In genomic region chr13:12072571-12072970, GRCm38 (mm10) we compare ENCODE assay signal across 19 mouse cellular contexts. TPM values are rescaled to one million over a fixed set of nuclear protein-coding genes. Genes with fewer than 3 reads are reported as not detected.
DNase-seq lines count a peak whose midpoint lies in the region; ATAC-seq and TF ChIP-seq lines count a peak whose summit lies in the region.
"Had no signal": no experiment of that assay in that cellular context is flagged by ENCODE, and none has a peak within 500 bp of the region (broad histone marks: within the 10 kb centered on the region; RNA-seq: fewer than 3 reads in every experiment).

No protein-coding gene starts in this region.

- peaks cover 13% of the 10 kb centered on the region for H3K4me1 ChIP-seq in forebrain, embryonic 10.5 days
- H3K4me1 ChIP-seq in forebrain, embryonic 15.5 days: 0 out of 2 replicates have a peak, but pooled peaks cover 4% of the 10 kb centered on the region
- H3K4me1 ChIP-seq in heart, embryonic 14.5 days (ENCODE audit: control insufficient read depth in 2 of 2, insufficient read depth in 2 of 2, low read length in 2 of 2): peaks cover 21 to 48% of the 10 kb centered on the region in 2 experiments
- peaks cover 11% of the 10 kb centered on the region for H3K4me1 ChIP-seq in midbrain, embryonic 12.5 days
- H3K4me1 ChIP-seq in midbrain, embryonic 11.5 days (ENCODE audit: control insufficient read depth, insufficient read depth, low read length): no peaks in the 10 kb centered on the region
- H3K4me1 ChIP-seq in midbrain, postnatal 0 days (ENCODE audit: insufficient read depth, low read length): peaks cover 10% of the 10 kb centered on the region
- H3K4me1 ChIP-seq: liver, embryonic 13.5 days; lung, embryonic 15.5 days had no signal

- 61% methylated on average over 7 of the region's 7 CpGs for WGBS in forebrain, embryonic 10.5 days
- 51% methylated on average over 7 of the region's 7 CpGs for WGBS in forebrain, embryonic 15.5 days
- WGBS in heart, embryonic 14.5 days: 33% methylated on average over 7 of the region's 7 CpGs
- WGBS in midbrain, embryonic 12.5 days: 59% methylated on average over 7 of the region's 7 CpGs
- 64% methylated on average over 7 of the region's 7 CpGs for WGBS in midbrain, embryonic 11.5 days
- WGBS in midbrain, postnatal 0 days: 52% methylated on average over 7 of the region's 7 CpGs

- no peak overlapping the region for H3K4me3 ChIP-seq in forebrain, embryonic 10.5 days
- no peak overlapping the region for H3K4me3 ChIP-seq in forebrain, embryonic 15.5 days
- H3K4me3 ChIP-seq in heart, embryonic 14.5 days (ENCODE audit: control insufficient read depth in 1 of 2, insufficient read depth in 1 of 2, low read depth in 1 of 2, low read length in 2 of 2): no peak overlapping the region
- no peak overlapping the region for H3K4me3 ChIP-seq in midbrain, embryonic 12.5 days
- no peak overlapping the region for H3K4me3 ChIP-seq in midbrain, embryonic 11.5 days (ENCODE audit: low read depth, low read length)
- no peak overlapping the region for H3K4me3 ChIP-seq in midbrain, postnatal 0 days (ENCODE audit: low read depth, low read length)
- H3K4me3 ChIP-seq: embryonic facial prominence, embryonic 13.5 days; limb, embryonic 12.5 days; liver, embryonic 13.5 days; lung, embryonic 15.5 days; myocyte had no signal

- no peaks in the 10 kb centered on the region for H3K27me3 ChIP-seq in forebrain, embryonic 10.5 days (ENCODE audit: poor library complexity, severe bottlenecking)
- no peaks in the 10 kb centered on the region for H3K27me3 ChIP-seq in forebrain, embryonic 15.5 days
- H3K27me3 ChIP-seq in heart, embryonic 14.5 days (ENCODE audit: control insufficient read depth, insufficient read depth, low read length): no peaks in the 10 kb centered on the region
- no peaks in the 10 kb centered on the region; the same call in 1 of the 2 replicates for H3K27me3 ChIP-seq in midbrain, embryonic 12.5 days
- H3K27me3 ChIP-seq in midbrain, embryonic 11.5 days (ENCODE audit: control insufficient read depth, insufficient read depth, low read length): no peaks in the 10 kb centered on the region
- H3K27me3 ChIP-seq in midbrain, postnatal 0 days (ENCODE audit: insufficient read depth, low read length): no peaks in the 10 kb centered on the region
- H3K27me3 ChIP-seq: embryonic facial prominence, embryonic 13.5 days; limb, embryonic 12.5 days; liver, embryonic 13.5 days; lung, embryonic 15.5 days had no signal

- ATAC-seq in forebrain, embryonic 15.5 days (replicated peaks): no peak
- no peak for ATAC-seq in heart, embryonic 14.5 days (ENCODE audit: insufficient number of reproducible peaks, insufficient read depth, low FRiP score, low read depth)
- 0 out of 2 replicates have a peak, but pooled peaks have one; percentile 32 for ATAC-seq in midbrain, embryonic 12.5 days (ENCODE audit: low FRiP score, low read depth)
- ATAC-seq in midbrain, embryonic 11.5 days (ENCODE audit: low FRiP score): no peak
- peak; percentile 41 for ATAC-seq in midbrain, postnatal 0 days (ENCODE audit: low FRiP score)
- ATAC-seq in erythroid progenitor cell, adult 5-6 weeks (replicated peaks; ENCODE audit: low FRiP score, poor library complexity, severe bottlenecking): no peak
- ATAC-seq: activated CD4-positive, CD25-positive, alpha-beta regulatory T cell, adult 4 months had no signal

- H3K9me3 ChIP-seq in forebrain, embryonic 10.5 days: no peaks in the 10 kb centered on the region
- H3K9me3 ChIP-seq in forebrain, embryonic 15.5 days: no peaks in the 10 kb centered on the region
- no peaks in the 10 kb centered on the region for H3K9me3 ChIP-seq in heart, embryonic 14.5 days (ENCODE audit: control insufficient read depth, low read length)
- no peaks in the 10 kb centered on the region for H3K9me3 ChIP-seq in midbrain, embryonic 12.5 days
- no peaks in the 10 kb centered on the region for H3K9me3 ChIP-seq in midbrain, embryonic 11.5 days (ENCODE audit: control insufficient read depth, low read length)
- H3K9me3 ChIP-seq in midbrain, postnatal 0 days (ENCODE audit: low read length): no peaks in the 10 kb centered on the region
- H3K9me3 ChIP-seq: embryonic facial prominence, embryonic 13.5 days; limb, embryonic 12.5 days; liver, embryonic 13.5 days; lung, embryonic 15.5 days had no signal

- no peaks in the 10 kb centered on the region for H3K36me3 ChIP-seq in forebrain, embryonic 10.5 days (replicated peaks)
- no peaks in the 10 kb centered on the region for H3K36me3 ChIP-seq in forebrain, embryonic 15.5 days
- peaks cover 10% of the 10 kb centered on the region; the same call in 1 of the 2 replicates for H3K36me3 ChIP-seq in heart, embryonic 14.5 days (ENCODE audit: control insufficient read depth, insufficient read depth, low read length)
- H3K36me3 ChIP-seq in midbrain, embryonic 12.5 days: no peaks in the 10 kb centered on the region
- H3K36me3 ChIP-seq in midbrain, embryonic 11.5 days (ENCODE audit: control insufficient read depth, insufficient read depth, low read length): no peaks in the 10 kb centered on the region
- no peaks in the 10 kb centered on the region for H3K36me3 ChIP-seq in midbrain, postnatal 0 days (ENCODE audit: insufficient read depth, low read length)
- H3K36me3 ChIP-seq: embryonic facial prominence, embryonic 13.5 days; limb, embryonic 12.5 days; liver, embryonic 13.5 days; lung, embryonic 15.5 days had no signal

- DNase-seq in forebrain, embryonic 10.5 days (ENCODE audit: extremely low spot score, low spot score): no peak
- no peak for DNase-seq in heart, adult 9 months (ENCODE audit: low spot score in 2 of 2)
- DNase-seq in midbrain, embryonic 11.5 days (ENCODE audit: low spot score, missing footprints): no peak
- no peak for DNase-seq in midbrain, postnatal 0 days (ENCODE audit: low spot score)
- DNase-seq: adrenal gland, postnatal 25 days; cerebellum, adult 8-10 months; gastrocnemius, postnatal 36 days; liver, embryonic 13.5 days; right cerebral cortex, adult 18-20 months; thymus, adult 2 months had no signal

- H3K9ac ChIP-seq in forebrain, embryonic 15.5 days (replicated peaks): no peak overlapping the region
- peak overlapping the region; percentile 22; the same call in 1 of the 2 replicates for H3K9ac ChIP-seq in heart, embryonic 14.5 days (ENCODE audit: low read length)
- no peak overlapping the region for H3K9ac ChIP-seq in midbrain, embryonic 12.5 days (replicated peaks)
- H3K9ac ChIP-seq in midbrain, embryonic 11.5 days (ENCODE audit: low read length): no peak overlapping the region
- H3K9ac ChIP-seq in midbrain, postnatal 0 days (replicated peaks; ENCODE audit: low read length, poor library complexity, severe bottlenecking): no peak overlapping the region
- H3K9ac ChIP-seq: embryonic facial prominence, embryonic 13.5 days; limb, embryonic 12.5 days; liver, embryonic 13.5 days; lung, embryonic 15.5 days had no signal

- H3K27ac ChIP-seq in forebrain, embryonic 10.5 days: 0 out of 2 replicates have a peak overlapping the region, but pooled peaks have one; percentile 11
- no peak overlapping the region for H3K27ac ChIP-seq in forebrain, embryonic 15.5 days (replicated peaks)
- H3K27ac ChIP-seq in heart, embryonic 14.5 days (replicated peaks in 1 of 2; ENCODE audit: control insufficient read depth in 1 of 2, insufficient read depth in 1 of 2, low read depth in 2 of 2, low read length in 2 of 2): peak overlapping the region; percentile 60 to 75
- H3K27ac ChIP-seq in midbrain, embryonic 12.5 days (replicated peaks): no peak overlapping the region
- no peak overlapping the region for H3K27ac ChIP-seq in midbrain, embryonic 11.5 days (ENCODE audit: low read depth, low read length)
- H3K27ac ChIP-seq in midbrain, postnatal 0 days (ENCODE audit: low read depth, low read length): peak overlapping the region; percentile 32; the same call in 1 of the 2 replicates
- H3K27ac ChIP-seq: embryonic facial prominence, embryonic 13.5 days; limb, embryonic 12.5 days; liver, embryonic 13.5 days; lung, embryonic 15.5 days had no signal

- no peak for TF ChIP-seq CTCF in midbrain, postnatal 0 days (IDR thresholded peaks at IDR 0.05)

- H3K4me2 ChIP-seq in forebrain, embryonic 15.5 days (replicated peaks): no peak overlapping the region
- H3K4me2 ChIP-seq in heart, embryonic 14.5 days (ENCODE audit: low read length): peak overlapping the region; percentile 39
- H3K4me2 ChIP-seq in midbrain, embryonic 12.5 days (replicated peaks): no peak overlapping the region
- H3K4me2 ChIP-seq in midbrain, embryonic 11.5 days: no peak overlapping the region
- H3K4me2 ChIP-seq in midbrain, postnatal 0 days (ENCODE audit: low read depth, low read length, poor library complexity, severe bottlenecking): no peak overlapping the region
- H3K4me2 ChIP-seq: embryonic facial prominence, embryonic 13.5 days; limb, embryonic 12.5 days; liver, embryonic 13.5 days; lung, embryonic 15.5 days had no signal

RNA-seq across cellular contexts. Expression of gene Ryr2, which starts 34.2 kb away (rescaled TPM):
- polyA plus RNA-seq in forebrain, embryonic 10.5 days (2016; fragmentation: Nextera tagmentation; extraction: Ambion mirVana): 0.14 and 0.19 TPM in 2 replicates
- 1.1 and 1.5 TPM in 2 replicates for polyA plus RNA-seq in forebrain, embryonic 15.5 days (2015; fragmentation: Nextera tagmentation; extraction: Ambion mirVana)
- polyA plus RNA-seq in heart, embryonic 14.5 days (2014; fragmentation: Nextera tagmentation; extraction: Ambion mirVana): 64.8 and 69.1 TPM in 2 replicates
- 0.70 and 0.94 TPM in 2 replicates for polyA plus RNA-seq in midbrain, embryonic 12.5 days (2016; fragmentation: Nextera tagmentation; extraction: Ambion mirVana)
- 0.25 and 0.34 TPM in 2 replicates for polyA plus RNA-seq in midbrain, embryonic 11.5 days (2014; fragmentation: Nextera tagmentation; extraction: Ambion mirVana)
- 22.5 and 41.9 TPM in 2 replicates for total RNA-seq in midbrain, postnatal 0 days (2014; rRNA removed)
- polyA plus RNA-seq in midbrain, postnatal 0 days (2015; fragmentation: Nextera tagmentation; extraction: Ambion mirVana): 2.6 and 3.5 TPM in 2 replicates
- not detected in 2 replicates for total RNA-seq in erythroid progenitor cell, adult 5-6 weeks (2015; ENCODE audit: low replicate concordance)
- total RNA-seq in erythroid progenitor cell, adult 5-6 weeks (2017; ENCODE audit: low replicate concordance): not detected in 2 replicates
- polyA plus RNA-seq: activated CD4-positive, CD25-positive, alpha-beta regulatory T cell, adult 4 months; myocyte had no signal

Comparison
In these comparisons a context has a peak if more than half of its experiments do, and no peak if none do; other contexts are left out.
1. H3K27ac ChIP-seq: peak in forebrain, embryonic 10.5 days (single experiment), heart, embryonic 14.5 days (2 of 2) and midbrain, postnatal 0 days (single experiment); none in forebrain, embryonic 15.5 days (single experiment), midbrain, embryonic 12.5 days (single experiment) and midbrain, embryonic 11.5 days (single experiment).
2. ATAC-seq: peak in midbrain, embryonic 12.5 days (single experiment) and midbrain, postnatal 0 days (single experiment); none in forebrain, embryonic 15.5 days (single experiment), heart, embryonic 14.5 days (single experiment), midbrain, embryonic 11.5 days (single experiment) and erythroid progenitor cell, adult 5-6 weeks (single experiment).
3. RNA of gene Ryr2, which starts 34.2 kb away (polyA plus RNA-seq): 64.8 to 69.1 TPM in heart, embryonic 14.5 days; 2.6 to 3.5 TPM in midbrain, postnatal 0 days, 1.1 to 1.5 TPM in forebrain, embryonic 15.5 days, 0.70 to 0.94 TPM in midbrain, embryonic 12.5 days, 0.25 to 0.34 TPM in midbrain, embryonic 11.5 days and 0.14 to 0.19 TPM in forebrain, embryonic 10.5 days; every median in the first group is over 10 times any median in the second.